In the genomic region with DNA sequence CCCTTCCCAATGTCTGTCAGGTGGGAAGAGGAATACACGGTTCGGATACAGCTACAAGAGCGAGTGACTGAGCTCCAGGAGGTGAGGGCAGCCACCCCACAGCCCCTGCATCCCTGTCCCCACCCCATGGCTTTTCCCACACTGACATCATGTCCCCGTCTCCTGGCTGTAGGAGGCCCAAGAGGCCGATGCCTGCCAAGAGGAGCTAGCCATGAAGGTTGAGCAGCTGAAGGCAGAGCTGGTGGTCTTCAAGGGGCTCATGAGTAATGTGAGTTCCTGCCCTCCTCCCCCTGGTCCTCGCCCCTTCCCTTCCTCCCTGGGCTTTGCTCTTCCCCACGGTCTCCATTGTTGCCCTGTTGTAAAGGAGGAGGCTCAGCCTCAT, we compare ENCODE assay signal across 9 mouse cellular contexts. TPM values are rescaled to one million over a fixed set of nuclear protein-coding genes. Genes with fewer than 3 reads are reported as not detected.
DNase-seq lines count a peak whose midpoint lies in the region; ATAC-seq and TF ChIP-seq lines count a peak whose summit lies in the region.
"Had no signal": no experiment of that assay in that cellular context is flagged by ENCODE, and none has a peak within 500 bp of the region (broad histone marks: within the 10 kb centered on the region; RNA-seq: fewer than 3 reads in every experiment).

No protein-coding gene starts in this region.

- DNase-seq in forebrain, embryonic 10.5 days (ENCODE audit: extremely low spot score, low spot score) = no peak
- no peak for DNase-seq in forebrain, embryonic 14.5 days (ENCODE audit: low spot score)
- DNase-seq in layer of hippocampus, adult 2 months (ENCODE audit: low spot score in 2 of 2) = no peak
- no peak for DNase-seq in layer of hippocampus, postnatal 36 days
- no peak for DNase-seq in hindbrain, postnatal 0 days (ENCODE audit: low spot score)
- DNase-seq in T-cell, adult 2 months (ENCODE audit: low spot score) = no peak
- DNase-seq in thymus, adult 2 months = no peak

- H3K4me1 ChIP-seq in forebrain, embryonic 10.5 days = peaks cover 50% of the 10 kb centered on the region
- H3K4me1 ChIP-seq in forebrain, embryonic 14.5 days (ENCODE audit: control insufficient read depth, insufficient read depth, low read length) = peaks cover 20% of the 10 kb centered on the region
- H3K4me1 ChIP-seq in E14TG2a.4 (replicated peaks; ENCODE audit: low read depth, low read length) = peaks cover 78% of the 10 kb centered on the region
- peaks cover 37% of the 10 kb centered on the region for H3K4me1 ChIP-seq in hindbrain, postnatal 0 days (ENCODE audit: insufficient read depth, low read length)
- peaks cover 26% of the 10 kb centered on the region for H3K4me1 ChIP-seq in thymus, adult 2 months (replicated peaks; ENCODE audit: control insufficient read depth, insufficient read depth, low read length)

- WGBS in forebrain, embryonic 10.5 days = 79% methylated on average over 7 of the region's 7 CpGs
- WGBS in forebrain, embryonic 14.5 days = 79% methylated on average over 7 of the region's 7 CpGs
- WGBS in hindbrain, postnatal 0 days = 50% methylated on average over 7 of the region's 7 CpGs
- WGBS in thymus, adult 2 months = 92% methylated on average over 7 of the region's 7 CpGs

- H3K27me3 ChIP-seq in forebrain, embryonic 10.5 days (ENCODE audit: poor library complexity, severe bottlenecking) = no peaks in the 10 kb centered on the region
- H3K27me3 ChIP-seq in forebrain, embryonic 14.5 days (replicated peaks; ENCODE audit: control insufficient read depth, insufficient read depth, low read length) = no peaks in the 10 kb centered on the region
- no peaks in the 10 kb centered on the region for H3K27me3 ChIP-seq in E14TG2a.4 (ENCODE audit: insufficient read depth, low read length)
- H3K27me3 ChIP-seq in hindbrain, postnatal 0 days (ENCODE audit: insufficient read depth, low read length) = no peaks in the 10 kb centered on the region
- no peaks in the 10 kb centered on the region for H3K27me3 ChIP-seq in thymus, adult 2 months (ENCODE audit: control insufficient read depth, insufficient read depth, low read length)
- H3K27me3 ChIP-seq: midbrain, embryonic 12.5 days had no signal

- H3K9me3 ChIP-seq in forebrain, embryonic 10.5 days = no peaks in the 10 kb centered on the region
- no peaks in the 10 kb centered on the region for H3K9me3 ChIP-seq in forebrain, embryonic 14.5 days (replicated peaks; ENCODE audit: control insufficient read depth, low read length)
- H3K9me3 ChIP-seq in E14TG2a.4 (ENCODE audit: low read length) = no peaks in the 10 kb centered on the region
- no peaks in the 10 kb centered on the region for H3K9me3 ChIP-seq in hindbrain, postnatal 0 days (ENCODE audit: low read length)
- H3K9me3 ChIP-seq: midbrain, embryonic 12.5 days had no signal

- 0 out of 2 replicates have a peak overlapping the region, but pooled peaks have one; percentile 6 for H3K4me3 ChIP-seq in forebrain, embryonic 10.5 days
- H3K4me3 ChIP-seq in forebrain, embryonic 14.5 days (ENCODE audit: low read depth, low read length) = no peak overlapping the region
- H3K4me3 ChIP-seq in layer of hippocampus, adult 2 months = peak overlapping the region; percentile 95
- H3K4me3 ChIP-seq in E14TG2a.4 (replicated peaks; ENCODE audit: low read length) = peak overlapping the region; percentile 59
- H3K4me3 ChIP-seq in hindbrain, postnatal 0 days (ENCODE audit: low read length) = no peak overlapping the region
- no peak overlapping the region for H3K4me3 ChIP-seq in thymus, adult 2 months (ENCODE audit: control insufficient read depth, insufficient read depth, low read length)
- H3K4me3 ChIP-seq: midbrain, embryonic 12.5 days had no signal

- no peak overlapping the region for H3K9ac ChIP-seq in forebrain, embryonic 14.5 days (ENCODE audit: low read length)
- no peak overlapping the region; the same call in 1 of the 2 replicates for H3K9ac ChIP-seq in hindbrain, postnatal 0 days (replicated peaks; ENCODE audit: low read length)

- TF ChIP-seq CTCF in layer of hippocampus, adult 2 months (conservative IDR thresholded peaks at IDR 0.05) = no peak
- TF ChIP-seq CTCF in E14TG2a.4 (conservative IDR thresholded peaks at IDR 0.05; ENCODE audit: low read length) = no peak
- TF ChIP-seq CTCF in hindbrain, postnatal 0 days (IDR thresholded peaks at IDR 0.05; ENCODE audit: low read depth) = no peak
- TF ChIP-seq CTCF in thymus, adult 2 months (IDR thresholded peaks at IDR 0.05; ENCODE audit: borderline replicate concordance, control insufficient read depth, extremely low read depth, insufficient read depth, low read length, poor library complexity) = no peak

- peaks cover 70% of the 10 kb centered on the region for H3K36me3 ChIP-seq in forebrain, embryonic 10.5 days (replicated peaks)
- H3K36me3 ChIP-seq in forebrain, embryonic 14.5 days (ENCODE audit: control insufficient read depth, insufficient read depth, low read length) = peaks cover 39% of the 10 kb centered on the region
- peaks cover 70% of the 10 kb centered on the region for H3K36me3 ChIP-seq in E14TG2a.4 (ENCODE audit: insufficient read depth, low read length)
- H3K36me3 ChIP-seq in hindbrain, postnatal 0 days (ENCODE audit: insufficient read depth, low read length) = peaks cover 22% of the 10 kb centered on the region; the same call in 1 of the 2 replicates
- peaks cover 16% of the 10 kb centered on the region for H3K36me3 ChIP-seq in thymus, adult 2 months (ENCODE audit: control insufficient read depth, insufficient read depth, low read length)

- H3K4me2 ChIP-seq in forebrain, embryonic 14.5 days (ENCODE audit: low read length) = no peak overlapping the region
- peak overlapping the region; percentile 16; the same call in 1 of the 2 replicates for H3K4me2 ChIP-seq in hindbrain, postnatal 0 days (ENCODE audit: low read depth, low read length)
- H3K4me2 ChIP-seq: midbrain, embryonic 12.5 days had no signal

- TF ChIP-seq POLR2A in thymus, adult 2 months (IDR thresholded peaks at IDR 0.05; ENCODE audit: control insufficient read depth, extremely low read depth, insufficient read depth, low read length, poor library complexity) = no peak

- 0 out of 2 replicates have a peak overlapping the region, but pooled peaks have one; percentile 11 for H3K27ac ChIP-seq in forebrain, embryonic 10.5 days
- H3K27ac ChIP-seq in forebrain, embryonic 14.5 days (ENCODE audit: low read depth, low read length) = no peak overlapping the region
- peak overlapping the region; percentile 94 for H3K27ac ChIP-seq in layer of hippocampus, adult 2 months
- H3K27ac ChIP-seq in hindbrain, postnatal 0 days = peak overlapping the region; percentile 77; the same call in 1 of the 2 replicates
- H3K27ac ChIP-seq in thymus, adult 2 months (ENCODE audit: control insufficient read depth, insufficient read depth, low read length) = no peak overlapping the region
- H3K27ac ChIP-seq: midbrain, embryonic 12.5 days had no signal

- no peak for ATAC-seq in forebrain, embryonic 14.5 days
- ATAC-seq in hindbrain, postnatal 0 days = no peak

RNA-seq across cellular contexts. Expression of gene Iffo1, which starts 4.5 kb away (rescaled TPM):
- polyA plus RNA-seq in forebrain, embryonic 10.5 days (2016; fragmentation: Nextera tagmentation; extraction: Ambion mirVana) = 9.2 and 10.0 TPM in 2 replicates
- 10.8 and 13.4 TPM in 2 replicates for polyA plus RNA-seq in forebrain, embryonic 14.5 days (2014; fragmentation: Nextera tagmentation; extraction: Ambion mirVana)
- 10 to 100 TPM; 69.9 to 71.9 TPM for total RNA-seq in layer of hippocampus, adult 2 months (2021)
- 10 to 100 TPM; 67.5 to 68.9 TPM for total RNA-seq in layer of hippocampus, postnatal 36 days (2021)
- 29.1 and 30.5 TPM in 2 replicates for total RNA-seq in hindbrain, postnatal 0 days (2014; rRNA removed)
- polyA plus RNA-seq in hindbrain, postnatal 0 days (2015; fragmentation: Nextera tagmentation; extraction: Ambion mirVana) = 20.3 and 20.6 TPM in 2 replicates
- 90.4 and 94.6 TPM in 2 replicates for polyA plus RNA-seq in thymus, adult 2 months (2012; rRNA removed)

RNA-seq across cellular contexts. Expression of gene Gapdh, which starts 16.7 kb away (rescaled TPM):
- polyA plus RNA-seq in forebrain, embryonic 10.5 days (2016; fragmentation: Nextera tagmentation; extraction: Ambion mirVana) = 3,225 and 3,313 TPM in 2 replicates
- 1,676 and 1,964 TPM in 2 replicates for polyA plus RNA-seq in forebrain, embryonic 14.5 days (2014; fragmentation: Nextera tagmentation; extraction: Ambion mirVana)
- total RNA-seq in layer of hippocampus, adult 2 months (2021) = 1,000 to 10,000 TPM; 2,438 to 2,531 TPM
- total RNA-seq in layer of hippocampus, postnatal 36 days (2021) = 1,000 to 10,000 TPM; 2,301 to 2,480 TPM
- total RNA-seq in hindbrain, postnatal 0 days (2014; rRNA removed) = 2,711 and 2,736 TPM in 2 replicates
- 1,874 and 1,919 TPM in 2 replicates for polyA plus RNA-seq in hindbrain, postnatal 0 days (2015; fragmentation: Nextera tagmentation; extraction: Ambion mirVana)
- 3,688 and 4,326 TPM in 2 replicates for polyA plus RNA-seq in thymus, adult 2 months (2012; rRNA removed)

RNA-seq across cellular contexts. Expression of gene Nop2, which starts 17.9 kb away (rescaled TPM):
- polyA plus RNA-seq in forebrain, embryonic 10.5 days (2016; fragmentation: Nextera tagmentation; extraction: Ambion mirVana) = 101 and 103 TPM in 2 replicates
- 46.8 and 52.7 TPM in 2 replicates for polyA plus RNA-seq in forebrain, embryonic 14.5 days (2014; fragmentation: Nextera tagmentation; extraction: Ambion mirVana)
- 10 to 100 TPM; 30.8 to 31.7 TPM for total RNA-seq in layer of hippocampus, adult 2 months (2021)
- total RNA-seq in layer of hippocampus, postnatal 36 days (2021) = 10 to 100 TPM; 30.2 to 34.4 TPM
- total RNA-seq in hindbrain, postnatal 0 days (2014; rRNA removed) = 33.9 and 34.2 TPM in 2 replicates
- polyA plus RNA-seq in hindbrain, postnatal 0 days (2015; fragmentation: Nextera tagmentation; extraction: Ambion mirVana) = 37.3 and 38.8 TPM in 2 replicates
- polyA plus RNA-seq in thymus, adult 2 months (2012; rRNA removed) = 26.4 and 28.6 TPM in 2 replicates

RNA-seq across cellular contexts. Expression of gene Ncapd2, which starts 41.9 kb away (rescaled TPM):
- 271 and 274 TPM in 2 replicates for polyA plus RNA-seq in forebrain, embryonic 10.5 days (2016; fragmentation: Nextera tagmentation; extraction: Ambion mirVana)
- polyA plus RNA-seq in forebrain, embryonic 14.5 days (2014; fragmentation: Nextera tagmentation; extraction: Ambion mirVana) = 64.4 and 67.6 TPM in 2 replicates
- total RNA-seq in layer of hippocampus, adult 2 months (2021) = 10 to 100 TPM; 24.3 to 28.5 TPM
- 10 to 100 TPM; 22.8 to 26.5 TPM for total RNA-seq in layer of hippocampus, postnatal 36 days (2021)
- 47.1 and 56.3 TPM in 2 replicates for total RNA-seq in hindbrain, postnatal 0 days (2014; rRNA removed)
- 30.3 and 34.1 TPM in 2 replicates for polyA plus RNA-seq in hindbrain, postnatal 0 days (2015; fragmentation: Nextera tagmentation; extraction: Ambion mirVana)
- 430 and 598 TPM in 2 replicates for polyA plus RNA-seq in thymus, adult 2 months (2012; rRNA removed)

RNA-seq across cellular contexts. Expression of gene Mrpl51, which starts 42.0 kb away (rescaled TPM):
- polyA plus RNA-seq in forebrain, embryonic 10.5 days (2016; fragmentation: Nextera tagmentation; extraction: Ambion mirVana) = 232 and 239 TPM in 2 replicates
- polyA plus RNA-seq in forebrain, embryonic 14.5 days (2014; fragmentation: Nextera tagmentation; extraction: Ambion mirVana) = 160 and 179 TPM in 2 replicates
- total RNA-seq in layer of hippocampus, adult 2 months (2021) = 10 to 100 TPM; 70.8 to 75.3 TPM
- total RNA-seq in layer of hippocampus, postnatal 36 days (2021) = 10 to 100 TPM; 70.7 to 72.3 TPM
- 20.6 and 40.3 TPM in 2 replicates for total RNA-seq in hindbrain, postnatal 0 days (2014; rRNA removed)
- polyA plus RNA-seq in hindbrain, postnatal 0 days (2015; fragmentation: Nextera tagmentation; extraction: Ambion mirVana) = 159 and 163 TPM in 2 replicates
- 68.1 and 70.7 TPM in 2 replicates for polyA plus RNA-seq in thymus, adult 2 months (2012; rRNA removed)

Comparison
In these comparisons a context has a peak if more than half of its experiments do, and no peak if none do; other contexts are left out.
1. H3K27ac ChIP-seq: peak in forebrain, embryonic 10.5 days (single experiment), layer of hippocampus, adult 2 months (single experiment) and hindbrain, postnatal 0 days (single experiment); none in forebrain, embryonic 14.5 days (single experiment) and thymus, adult 2 months (single experiment).
2. H3K4me3 ChIP-seq: peak in forebrain, embryonic 10.5 days (single experiment), layer of hippocampus, adult 2 months (single experiment) and E14TG2a.4 (single experiment); none in forebrain, embryonic 14.5 days (single experiment), hindbrain, postnatal 0 days (single experiment) and thymus, adult 2 months (single experiment).